Mouse (Mus musculus): ENCODE measurements around the gene Atp6v1e2. TPM values are rescaled to one million over a fixed set of nuclear protein-coding genes. Genes with fewer than 3 reads are reported as not detected.

The Atp6v1e2 gene
- total RNA-seq, 2 experiments from 2014 or later = not detected

Other genes with a start within 250 kb of the Atp6v1e2 start
- 10 to 100 TPM; 51.0 to 57.3 TPM for gene Epas1, start 194.2 kb downstream of the Atp6v1e2 start, total RNA-seq (2021)
- not detected for gene Tmem247, start 30.5 kb downstream of the Atp6v1e2 start, total RNA-seq (2021)
- gene Rhoq, start 15.2 kb upstream of the Atp6v1e2 start, total RNA-seq (2021) = 100 to 1,000 TPM; 155 to 176 TPM
- gene Pigf, start 77.5 kb upstream of the Atp6v1e2 start, total RNA-seq (2021) = 1 to 10 TPM; 4.5 to 5.8 TPM
- gene Cript, start 77.7 kb upstream of the Atp6v1e2 start, total RNA-seq (2021) = 10 to 100 TPM; 27.9 to 29.9 TPM
- 10 to 100 TPM; 17.5 to 18.2 TPM for gene Socs5, start 159.8 kb upstream of the Atp6v1e2 start, total RNA-seq (2021)

Data from gastrocnemius, postnatal 4 days (tissue).